Mouse (Mus musculus) bone marrow macrophage, adult 2 months (primary cell): ENCODE data around the gene Cxcr5.

Experiments
- CTCF ChIP-seq: IDR thresholded peaks from 2 replicates; pipeline ENCODE4 v1.5.1; 2012; ENCODE audit warnings: low read depth, mild to moderate bottlenecking, low read length, moderate library complexity
- POLR2A ChIP-seq: IDR thresholded peaks from 2 replicates; pipeline ENCODE4 v1.6.1; 2012; ENCODE audit warnings: mild to moderate bottlenecking, low read depth, low read length, borderline replicate concordance

- no peak for TF ChIP-seq CTCF
- no peak for TF ChIP-seq POLR2A
Observed at GRCm38 (mm10) chr9:44602766-44603165, 41.1 kb upstream of the Cxcr5 start.
